Mouse (Mus musculus): ENCODE measurements around the gene Fbln5. TPM values are rescaled to one million over a fixed set of nuclear protein-coding genes. Genes with fewer than 3 reads are reported as not detected.

Gene Fbln5
- 5.9 and 6.4 TPM in 2 replicates for polyA plus RNA-seq (2015; fragmentation: Nextera tagmentation; extraction: Ambion mirVana)

DNA sequence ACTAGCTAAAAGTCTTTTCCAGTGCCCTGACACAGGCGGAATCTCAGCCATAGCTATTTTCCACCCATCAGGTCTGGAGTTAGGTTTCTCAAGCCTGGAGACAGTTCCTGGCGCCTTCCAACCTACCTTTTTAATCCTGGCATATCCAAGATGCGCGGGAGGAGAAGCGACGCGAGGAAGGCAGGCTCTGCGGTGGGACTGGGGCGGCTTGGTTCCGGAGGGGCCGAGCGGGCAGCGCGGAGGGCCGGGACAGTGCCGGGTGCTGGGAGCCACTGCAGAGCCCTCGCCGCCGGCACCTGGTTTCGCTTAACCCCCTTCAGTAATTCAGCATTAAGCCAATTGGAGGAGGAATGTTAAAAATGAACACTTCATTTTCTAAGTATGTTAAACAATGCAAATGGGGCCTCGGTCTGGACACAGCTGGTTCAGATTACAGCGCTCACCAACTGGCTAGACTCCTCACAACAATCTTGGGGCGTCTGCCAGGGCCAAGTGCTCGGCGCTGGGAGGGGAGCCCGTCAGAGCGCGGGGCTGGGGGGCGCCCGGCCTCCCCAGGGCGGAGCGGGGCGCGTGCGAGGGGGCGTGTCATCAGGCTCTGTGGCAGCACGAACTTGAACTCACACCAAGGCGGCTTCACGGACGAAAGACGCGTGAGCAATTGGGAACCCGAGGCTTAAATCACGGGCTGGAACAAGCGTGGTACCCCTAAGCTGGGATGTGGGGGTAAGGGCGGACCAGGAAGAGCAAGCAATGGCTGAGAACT lies at the start of gene Fbln5:
Fbln5 (minus strand) TSS at position 448 of the 763 bp plus-strand sequence.
- 0 out of 2 replicates have a peak, but pooled peaks cover 9% of the 10 kb centered on the region for H3K27me3 ChIP-seq
- H3K9me3 ChIP-seq = no peaks in the 10 kb centered on the region
- H3K36me3 ChIP-seq = no peaks in the 10 kb centered on the region
- under 1% methylated on average over 46 of the region's 46 CpGs for WGBS
- no peak within 1 kb of the TSS for H3K27ac ChIP-seq (replicated peaks)
- peak within 1 kb of the TSS; percentile 38 for H3K9ac ChIP-seq (replicated peaks)
- H3K4me3 ChIP-seq = peak within 1 kb of the TSS; percentile 48
- H3K4me2 ChIP-seq (replicated peaks) = peak within 1 kb of the TSS; percentile 86
- ATAC-seq (replicated peaks) = peak; percentile 84
- peaks cover 16% of the 10 kb centered on the region for H3K4me1 ChIP-seq

DNA sequence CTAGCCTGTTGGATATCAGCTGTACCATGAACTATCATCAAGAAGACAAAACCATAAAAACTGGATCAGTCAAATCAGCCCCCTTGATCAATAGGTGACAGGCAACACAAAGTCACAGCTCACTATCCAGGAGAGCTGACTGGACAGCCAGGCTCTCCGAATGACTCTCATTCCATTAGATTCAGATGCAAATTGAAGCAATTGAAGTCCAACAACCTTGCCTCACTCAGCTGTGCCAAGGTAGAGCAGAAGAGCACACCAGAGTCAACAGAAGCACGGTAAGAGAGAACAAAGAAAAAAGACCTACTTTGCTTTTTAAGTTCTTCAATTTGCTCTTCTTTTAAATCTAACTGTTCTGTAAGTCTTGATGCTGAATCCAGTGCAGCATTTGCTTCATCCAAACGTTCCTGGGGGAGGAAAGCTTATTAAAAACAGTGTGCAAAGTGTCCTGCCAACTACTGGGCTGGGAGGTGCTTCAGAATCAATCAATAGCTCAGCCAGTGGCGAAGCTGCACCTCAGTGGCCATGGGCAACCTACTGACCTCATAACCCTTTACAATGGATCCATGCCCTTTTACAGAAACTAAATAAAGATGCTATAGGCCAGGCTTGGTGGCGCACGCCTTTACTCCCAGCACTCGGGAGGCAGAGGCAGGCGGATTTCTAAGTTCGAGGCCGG lies 43.6 kb upstream of the Fbln5 start:
- H3K4me1 ChIP-seq = no peaks in the 10 kb centered on the region
- no peak overlapping the region for H3K4me3 ChIP-seq
- no peak overlapping the region for H3K9ac ChIP-seq (replicated peaks)
- no peaks in the 10 kb centered on the region for H3K9me3 ChIP-seq
- H3K27me3 ChIP-seq = no peaks in the 10 kb centered on the region
- no peak for ATAC-seq (replicated peaks)
- 86% methylated on average over 10 of the region's 10 CpGs for WGBS
- no peak overlapping the region for H3K27ac ChIP-seq (replicated peaks)
- H3K36me3 ChIP-seq = peaks cover 13% of the 10 kb centered on the region; the same call in 1 of the 2 replicates
- no peak overlapping the region for H3K4me2 ChIP-seq (replicated peaks)

DNA sequence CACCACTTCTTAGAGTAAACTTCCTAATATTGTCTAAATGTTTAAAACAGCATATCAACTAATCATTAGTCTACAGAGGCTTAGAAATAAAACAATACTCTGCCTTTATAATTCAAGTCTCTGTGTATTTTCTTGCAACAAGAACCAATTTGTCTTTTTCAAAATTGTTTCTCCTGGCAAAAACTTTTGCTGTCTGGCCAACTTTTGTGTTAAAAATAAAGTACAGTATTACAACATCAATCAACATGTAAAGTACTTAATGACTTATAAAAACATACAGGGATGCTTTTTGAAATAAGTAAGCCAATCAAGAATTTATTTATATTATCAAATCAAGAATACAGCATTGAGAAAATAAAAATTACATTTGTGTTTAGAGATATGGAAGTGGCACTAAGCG lies 41.4 kb upstream of the Fbln5 start:
- WGBS = 98% methylated on average over 1 of the region's 1 CpGs
- no peak overlapping the region for H3K4me2 ChIP-seq (replicated peaks)
- H3K36me3 ChIP-seq = peaks cover 11% of the 10 kb centered on the region; the same call in 1 of the 2 replicates
- H3K4me1 ChIP-seq = no peaks in the 10 kb centered on the region
- ATAC-seq (replicated peaks) = no peak
- H3K9ac ChIP-seq (replicated peaks) = no peak overlapping the region
- no peak overlapping the region for H3K27ac ChIP-seq (replicated peaks)
- no peaks in the 10 kb centered on the region for H3K9me3 ChIP-seq
- H3K4me3 ChIP-seq = no peak overlapping the region
- no peaks in the 10 kb centered on the region for H3K27me3 ChIP-seq

DNA sequence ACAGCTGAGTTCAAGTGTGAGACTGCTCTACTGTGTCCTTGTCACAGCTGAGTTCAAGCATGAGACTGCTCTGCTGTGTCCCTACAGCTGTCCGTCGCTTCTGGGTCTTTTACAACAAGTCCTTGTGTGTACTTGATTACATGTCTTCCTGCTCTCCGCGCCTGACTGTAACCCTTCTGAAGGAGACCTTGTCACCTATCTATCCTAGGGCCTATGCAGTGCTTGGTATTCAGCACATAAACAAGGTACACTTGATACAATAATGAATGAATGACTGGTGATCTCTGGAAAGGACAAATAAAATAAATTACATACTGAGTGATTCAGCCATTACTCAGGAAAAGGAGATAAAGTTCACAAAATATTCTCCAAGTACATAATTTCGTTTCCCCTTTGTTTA lies 39.2 kb upstream of the Fbln5 start:
- no peaks in the 10 kb centered on the region for H3K4me1 ChIP-seq
- H3K9ac ChIP-seq (replicated peaks) = no peak overlapping the region
- no peak overlapping the region for H3K27ac ChIP-seq (replicated peaks)
- 95% methylated on average over 5 of the region's 5 CpGs for WGBS
- H3K27me3 ChIP-seq = no peaks in the 10 kb centered on the region
- ATAC-seq (replicated peaks) = no peak
- H3K4me3 ChIP-seq = no peak overlapping the region
- H3K9me3 ChIP-seq = no peaks in the 10 kb centered on the region
- no peak overlapping the region for H3K4me2 ChIP-seq (replicated peaks)
- 0 out of 2 replicates have a peak, but pooled peaks cover 8% of the 10 kb centered on the region for H3K36me3 ChIP-seq

DNA sequence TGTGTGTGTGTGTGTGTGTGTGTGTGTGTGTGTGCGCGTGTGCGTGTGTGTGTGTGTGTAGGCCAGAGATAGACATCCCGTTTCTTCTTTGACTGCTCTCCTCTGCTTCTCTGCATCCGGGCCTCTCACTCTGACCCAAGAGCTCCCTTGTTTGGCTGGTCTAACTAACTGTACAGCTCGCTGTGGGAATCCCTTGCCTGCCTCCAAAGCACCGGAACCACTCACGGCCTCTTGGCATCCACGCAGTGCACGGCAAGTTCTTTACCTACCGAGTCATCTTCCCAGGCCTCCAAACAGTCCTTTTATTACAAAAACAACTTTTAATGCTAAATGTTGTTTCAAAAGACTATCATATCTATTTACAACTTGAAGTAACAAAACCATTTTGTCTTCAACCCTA lies 35.5 kb upstream of the Fbln5 start:
- no peak for ATAC-seq (replicated peaks)
- Histone ChIP-seq H3K4me1 (no peaks in the 10 kb centered on the region), H3K9me3 (no peaks in the 10 kb centered on the region), H3K27me3 (no peaks in the 10 kb centered on the region), H3K4me2 (replicated peaks) (no peak overlapping the region), H3K4me3 (no peak overlapping the region), H3K9ac (replicated peaks) (no peak overlapping the region), H3K27ac (replicated peaks) (no peak overlapping the region), H3K36me3 (no peaks in the 10 kb centered on the region)
- WGBS = 94% methylated on average over 11 of the region's 11 CpGs

DNA sequence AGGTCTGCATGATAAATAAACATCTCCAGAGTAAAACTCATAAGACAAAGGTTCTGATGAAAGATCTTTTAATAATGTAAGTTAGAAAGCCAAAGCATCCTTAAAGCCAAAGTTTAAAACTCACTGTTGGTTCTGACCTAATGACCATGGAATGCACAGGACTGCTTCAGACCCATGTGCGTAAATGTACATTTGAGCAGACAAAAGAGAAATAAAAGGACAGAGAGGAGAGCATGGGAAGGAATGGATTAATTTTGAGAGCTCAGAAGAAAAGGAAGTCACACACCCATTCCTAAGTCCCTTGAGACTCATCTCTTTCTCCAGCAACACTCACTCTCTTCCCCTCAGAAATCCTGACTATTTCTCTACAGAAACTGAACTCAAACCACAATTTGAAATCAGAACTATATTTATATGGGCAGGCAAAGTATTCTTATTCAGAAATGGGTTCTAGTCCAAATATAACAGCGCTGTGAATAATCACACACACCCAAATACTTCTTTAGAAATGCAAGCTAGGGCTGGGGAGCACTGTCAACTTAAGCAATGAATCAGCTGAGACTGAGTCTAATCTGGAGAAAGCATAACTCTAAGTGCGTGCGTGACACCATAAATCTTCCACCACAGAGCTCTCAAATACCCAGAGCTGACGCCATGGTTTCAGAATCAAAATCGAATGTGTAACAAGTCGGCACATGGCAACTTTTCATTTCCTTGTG lies 33.1 kb upstream of the Fbln5 start:
- no peaks in the 10 kb centered on the region for H3K9me3 ChIP-seq
- no peaks in the 10 kb centered on the region for H3K4me1 ChIP-seq
- 95% methylated on average over 7 of the region's 7 CpGs for WGBS
- H3K27me3 ChIP-seq = no peaks in the 10 kb centered on the region
- no peak overlapping the region for H3K27ac ChIP-seq (replicated peaks)
- H3K9ac ChIP-seq (replicated peaks) = no peak overlapping the region
- no peak for ATAC-seq (replicated peaks)
- H3K4me3 ChIP-seq = no peak overlapping the region
- H3K36me3 ChIP-seq = no peaks in the 10 kb centered on the region
- no peak overlapping the region for H3K4me2 ChIP-seq (replicated peaks)

DNA sequence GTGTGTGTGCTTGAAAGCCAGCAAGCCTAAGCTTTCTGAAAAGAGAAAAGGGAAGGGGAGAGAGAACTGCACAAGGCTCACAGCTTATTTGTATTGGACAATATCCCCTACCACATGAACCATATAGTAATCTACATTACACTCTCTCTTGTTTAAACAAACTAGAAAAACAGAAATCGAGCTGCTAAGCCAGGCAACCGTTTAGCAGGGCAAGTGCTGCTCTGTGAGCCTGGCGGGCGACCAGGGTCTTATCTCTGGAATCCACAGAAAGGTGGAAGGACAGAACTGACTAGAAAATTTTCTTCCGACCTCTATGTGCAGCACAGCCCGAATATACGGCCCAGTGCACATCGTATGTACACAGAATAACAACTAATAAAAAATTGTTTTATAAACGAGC lies 32.5 kb upstream of the Fbln5 start:
- Histone ChIP-seq H3K4me1 (no peaks in the 10 kb centered on the region), H3K9me3 (no peaks in the 10 kb centered on the region), H3K27me3 (no peaks in the 10 kb centered on the region), H3K4me2 (replicated peaks) (no peak overlapping the region), H3K9ac (replicated peaks) (no peak overlapping the region), H3K4me3 (no peak overlapping the region), H3K27ac (replicated peaks) (no peak overlapping the region), H3K36me3 (no peaks in the 10 kb centered on the region)
- no peak for ATAC-seq (replicated peaks)
- 88% methylated on average over 9 of the region's 9 CpGs for WGBS

DNA sequence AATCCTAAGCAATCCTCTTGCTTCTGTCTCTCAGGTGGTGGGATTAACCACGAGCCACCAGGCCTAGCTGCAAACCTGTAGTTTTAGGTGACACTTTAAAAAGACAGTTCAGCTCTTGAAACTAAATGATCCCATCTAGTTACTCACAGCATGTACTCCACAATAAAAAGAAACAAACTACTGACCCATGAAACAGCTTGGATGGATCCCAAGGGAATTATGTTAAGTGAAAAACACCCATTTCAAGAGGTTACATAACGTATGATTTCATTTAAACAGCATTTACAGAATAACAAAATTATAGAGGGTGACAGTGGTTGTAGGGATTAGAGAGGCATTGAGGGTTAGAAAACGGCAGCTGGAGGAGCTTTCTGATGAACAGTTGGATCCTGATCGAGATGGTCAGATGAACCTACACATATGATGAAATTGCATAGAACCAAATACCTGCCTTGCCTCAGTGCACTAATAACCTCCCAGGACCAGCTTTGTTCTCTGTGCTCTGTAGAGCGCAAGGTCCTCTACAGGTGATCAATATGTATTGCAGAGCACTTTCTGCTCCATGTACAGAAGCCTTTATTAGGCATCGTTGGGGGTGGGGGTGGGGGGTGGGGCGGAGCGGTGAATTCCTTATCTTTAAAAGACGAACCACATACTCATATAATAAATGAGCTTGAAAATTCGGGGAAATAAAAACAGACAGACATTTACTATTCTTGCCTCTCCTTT lies 17.9 kb upstream of the Fbln5 start:
- Histone ChIP-seq H3K4me2 (replicated peaks) (no peak overlapping the region), H3K9me3 (no peaks in the 10 kb centered on the region), H3K4me3 (no peak overlapping the region), H3K9ac (replicated peaks) (no peak overlapping the region), H3K36me3 (peaks cover 30% of the 10 kb centered on the region), H3K4me1 (no peaks in the 10 kb centered on the region), H3K27ac (replicated peaks) (no peak overlapping the region), H3K27me3 (no peaks in the 10 kb centered on the region)
- 89% methylated on average over 10 of the region's 10 CpGs for WGBS
- no peak for ATAC-seq (replicated peaks)

DNA sequence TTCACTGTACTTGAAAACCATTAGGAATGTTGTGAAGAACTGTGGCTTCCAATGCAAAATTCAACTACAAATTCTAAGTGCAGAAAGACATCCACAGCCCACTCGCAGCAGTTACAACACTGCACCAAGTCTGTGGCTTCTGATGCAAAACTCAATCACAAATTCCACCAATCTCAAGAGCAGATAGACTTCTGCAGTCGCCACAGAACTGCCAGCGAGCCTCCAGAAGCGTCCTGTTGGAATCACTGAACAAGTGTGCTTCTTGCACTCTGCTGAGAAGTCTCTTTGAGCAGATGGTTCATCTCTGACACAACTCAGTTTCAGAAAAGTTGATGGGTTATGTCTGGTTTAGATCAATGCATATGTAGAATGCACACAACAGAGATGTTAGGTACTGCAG lies 15.9 kb upstream of the Fbln5 start:
- H3K4me3 ChIP-seq = no peak overlapping the region
- H3K9ac ChIP-seq (replicated peaks) = no peak overlapping the region
- WGBS = 96% methylated on average over 4 of the region's 4 CpGs
- no peak for ATAC-seq (replicated peaks)
- no peaks in the 10 kb centered on the region for H3K9me3 ChIP-seq
- H3K27ac ChIP-seq (replicated peaks) = no peak overlapping the region
- no peak overlapping the region for H3K4me2 ChIP-seq (replicated peaks)
- no peaks in the 10 kb centered on the region for H3K4me1 ChIP-seq
- H3K36me3 ChIP-seq = peaks cover 30% of the 10 kb centered on the region
- no peaks in the 10 kb centered on the region for H3K27me3 ChIP-seq

DNA sequence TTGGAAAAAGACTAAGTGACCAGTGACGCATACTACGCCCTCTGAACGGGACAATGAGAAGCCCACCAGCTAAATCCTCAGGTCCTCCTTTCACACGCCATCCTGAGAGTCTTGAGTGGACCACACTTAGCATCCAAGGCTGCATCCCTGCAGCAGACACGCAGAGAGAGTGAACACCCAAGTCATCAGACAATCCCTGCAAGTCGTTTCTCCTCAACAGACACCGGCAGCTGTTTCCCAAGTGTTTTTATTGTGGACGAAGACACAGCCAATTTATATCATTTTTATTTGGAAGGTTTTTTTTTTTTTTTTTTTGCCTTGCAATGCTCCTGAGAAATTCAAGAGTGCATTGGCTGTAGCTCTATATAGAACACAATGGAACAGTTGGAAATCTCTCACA lies 14.9 kb upstream of the Fbln5 start:
- peaks cover 26% of the 10 kb centered on the region for H3K36me3 ChIP-seq
- 93% methylated on average over 8 of the region's 8 CpGs for WGBS
- no peak overlapping the region for H3K27ac ChIP-seq (replicated peaks)
- no peak overlapping the region for H3K4me2 ChIP-seq (replicated peaks)
- H3K27me3 ChIP-seq = no peaks in the 10 kb centered on the region
- no peaks in the 10 kb centered on the region for H3K4me1 ChIP-seq
- H3K4me3 ChIP-seq = no peak overlapping the region
- H3K9ac ChIP-seq (replicated peaks) = no peak overlapping the region
- no peak for ATAC-seq (replicated peaks)
- no peaks in the 10 kb centered on the region for H3K9me3 ChIP-seq

DNA sequence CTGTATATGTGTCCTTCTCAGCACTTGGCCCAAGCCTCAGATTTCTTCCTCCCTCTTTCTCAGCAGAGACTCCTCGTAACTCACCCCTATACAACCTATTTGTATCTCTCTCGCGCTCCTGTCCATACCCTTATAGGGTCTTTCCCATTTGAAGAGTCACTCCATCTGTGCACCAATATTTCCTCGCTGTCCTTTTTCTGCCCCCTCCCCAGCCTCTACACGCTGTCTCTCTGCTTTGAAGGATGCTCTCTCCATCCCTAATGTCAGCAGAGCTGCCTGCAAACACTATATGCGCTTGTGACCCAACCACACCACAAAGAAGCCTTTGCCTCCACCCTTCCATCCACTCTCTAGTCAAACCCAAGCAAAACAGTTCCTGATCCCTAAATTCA lies 14.3 kb upstream of the Fbln5 start:
- Histone ChIP-seq H3K27me3 (no peaks in the 10 kb centered on the region), H3K4me3 (no peak overlapping the region), H3K36me3 (peaks cover 20% of the 10 kb centered on the region), H3K9me3 (no peaks in the 10 kb centered on the region), H3K9ac (replicated peaks) (no peak overlapping the region), H3K4me2 (replicated peaks) (no peak overlapping the region), H3K27ac (replicated peaks) (no peak overlapping the region), H3K4me1 (no peaks in the 10 kb centered on the region)
- 99% methylated on average over 6 of the region's 6 CpGs for WGBS
- ATAC-seq (replicated peaks) = no peak

All from forebrain, embryonic 15.5 days (tissue).